Mouse (Mus musculus) limb, embryonic 11.5 days (tissue): ENCODE results near the gene Mcrs1. TPM values are rescaled to one million over a fixed set of nuclear protein-coding genes. Genes with fewer than 3 reads are reported as not detected.
A peak's percentile ranks its signal among the peaks of the same experiment; 100 is the strongest.

Experiments used
- ATAC-seq: fragments of 200-750 bp; cut with Nextera tagmentation; 2 replicates; pipeline ENCODE4 v1.8.0; 2017; ENCODE audit warnings: low read depth; ENCODE audit not compliant: insufficient number of reproducible peaks, low FRiP score, low TSS enrichment
- DNase-seq: peaks from one replicate; pipeline ENCODE4 v3.0.0-alpha.2; 2015; ENCODE audit warnings: low spot score
- H3K27ac ChIP-seq: fragments of 300-500 bp; sonication (generic); replicated peaks from 2 replicates; pipeline ENCODE4 v1.5.1; 2014; ENCODE audit warnings: low read depth, mild to moderate bottlenecking, low read length
- H3K27me3 ChIP-seq: fragments of 300-500 bp; sonication (generic); 2 replicates; pipeline ENCODE4 v1.6.1; 2014; ENCODE audit warnings: mild to moderate bottlenecking, low read length, mixed read lengths; ENCODE audit not compliant: control insufficient read depth, insufficient read depth
- H3K36me3 ChIP-seq: fragments of 300-500 bp; sonication (generic); 2 replicates; pipeline ENCODE4 v1.6.1; 2014; ENCODE audit warnings: mild to moderate bottlenecking, low read length, moderate library complexity, mixed read lengths; ENCODE audit not compliant: control insufficient read depth, insufficient read depth
- H3K4me1 ChIP-seq: fragments of 300-500 bp; sonication (generic); 2 replicates; pipeline ENCODE4 v1.6.1; 2014; ENCODE audit warnings: low read length, mixed read lengths; ENCODE audit not compliant: control insufficient read depth, insufficient read depth
- H3K4me2 ChIP-seq: fragments of 300-500 bp; sonication (generic); 2 replicates; pipeline ENCODE4 v1.6.1; 2014; ENCODE audit warnings: low read depth, mild to moderate bottlenecking, moderate library complexity; ENCODE audit not compliant: severe bottlenecking
- H3K4me3 ChIP-seq: fragments of 300-500 bp; sonication (generic); 2 replicates; pipeline ENCODE4 v1.5.1; 2014; ENCODE audit warnings: low read depth, low read length
- H3K9ac ChIP-seq: fragments of 300-500 bp; sonication (generic); 2 replicates; pipeline ENCODE4 v1.6.1; 2014; ENCODE audit warnings: mild to moderate bottlenecking, low read length
- H3K9me3 ChIP-seq: fragments of 300-500 bp; sonication (generic); 2 replicates; pipeline ENCODE4 v1.6.1; 2016; ENCODE audit warnings: low read length; ENCODE audit not compliant: control insufficient read depth
- WGBS: fragments of 180-500 bp; shearing (Covaris S2); extraction: QIAGEN DNeasy Blood & Tissue Kit; methylation state at CpG from one replicate; pipeline ENCODE4 v1.1.7; 2014; 5-methylcytosine and 5-hydroxymethylcytosine counted together
- polyA plus RNA-seq: library from polyadenylated mRNA; unstranded; fragments of >200 nt; fragmentation: Nextera tagmentation; extraction: Ambion mirVana; gene quantifications from 2 replicates; pipeline ENCODE4 v1.2.1, GENCODE M21; 2014

Mcrs1 gene
- polyA plus RNA-seq, 1 experiment from 2014 or later, result 168 TPM

GRCm38 (mm10) chr15:99225081-99225810, 26.5 kb downstream of the Mcrs1 start:
- no peak overlapping the region for H3K27ac ChIP-seq
- H3K27me3 ChIP-seq, result peaks cover 69% of the 10 kb centered on the region
- under 1% methylated on average over 22 of the region's 22 CpGs for WGBS
- H3K4me1 ChIP-seq, result peaks cover 25% of the 10 kb centered on the region
- peak overlapping the region; percentile 28; the same call in 1 of the 2 replicates for H3K4me3 ChIP-seq
- ATAC-seq (no peak), DNase-seq (peak; percentile 58)
- no peak overlapping the region for H3K9ac ChIP-seq
- H3K36me3 ChIP-seq, result no peaks in the 10 kb centered on the region
- H3K4me2 ChIP-seq, result no peak overlapping the region; the same call in 1 of the 2 replicates
- no peaks in the 10 kb centered on the region for H3K9me3 ChIP-seq

GRCm38 (mm10) chr15:99224208-99224911, 27.4 kb downstream of the Mcrs1 start, which contains the start of gene Kcnh3:
Gene Kcnh3, plus strand, starts transcription at chr15:99224861.
- no peak for DNase-seq

GRCm38 (mm10) chr15:99223585-99224207, 28.1 kb downstream of the Mcrs1 start:
- DNase-seq, result peak; percentile 72
- H3K27ac ChIP-seq, result no peak overlapping the region
- H3K4me1 ChIP-seq, result peaks cover 33% of the 10 kb centered on the region

More at GRCm38 (mm10) chr15:99224208-99224911, 27.4 kb downstream of the Mcrs1 start, which contains the start of gene Kcnh3:
- peaks cover 30% of the 10 kb centered on the region for H3K4me1 ChIP-seq
- ATAC-seq, result no peak
- H3K9ac ChIP-seq, result peak within 1 kb of the TSS; percentile 9; the same call in 1 of the 2 replicates
- peak within 1 kb of the TSS; percentile 28 for H3K4me3 ChIP-seq
- H3K4me2 ChIP-seq, result peak within 1 kb of the TSS; percentile 41
- no peak within 1 kb of the TSS for H3K27ac ChIP-seq
- H3K27me3 ChIP-seq, result peaks cover 69% of the 10 kb centered on the region
- H3K9me3 ChIP-seq, result no peaks in the 10 kb centered on the region
- WGBS, result under 1% methylated on average over 64 of the region's 66 CpGs
- no peaks in the 10 kb centered on the region for H3K36me3 ChIP-seq

GRCm38 (mm10) chr15:99222794-99223584, 28.8 kb downstream of the Mcrs1 start:
- ATAC-seq, result no peak
- Histone ChIP-seq H3K4me2 (peak overlapping the region; percentile 41; the same call in 1 of the 2 replicates), H3K9ac (no peak overlapping the region), H3K4me1 (peaks cover 33% of the 10 kb centered on the region), H3K9me3 (no peaks in the 10 kb centered on the region), H3K36me3 (no peaks in the 10 kb centered on the region), H3K27me3 (peaks cover 60% of the 10 kb centered on the region), H3K4me3 (peak overlapping the region; percentile 28), H3K27ac (no peak overlapping the region)
- DNase-seq, result no peak
- WGBS, result 9% methylated on average over 18 of the region's 18 CpGs

More at GRCm38 (mm10) chr15:99223585-99224207, 28.1 kb downstream of the Mcrs1 start:
- Histone ChIP-seq H3K4me2 (peak overlapping the region; percentile 41), H3K9me3 (no peaks in the 10 kb centered on the region), H3K36me3 (no peaks in the 10 kb centered on the region), H3K27me3 (peaks cover 66% of the 10 kb centered on the region), H3K9ac (peak overlapping the region; percentile 5; the same call in 1 of the 2 replicates), H3K4me3 (peak overlapping the region; percentile 28)
- under 1% methylated on average over 31 of the region's 46 CpGs for WGBS
- no peak for ATAC-seq

- 4% methylated on average over 8 of the region's 8 CpGs for WGBS
- Histone ChIP-seq H3K36me3 (no peaks in the 10 kb centered on the region), H3K4me3 (no peak overlapping the region), H3K27me3 (peaks cover 47% of the 10 kb centered on the region), H3K9me3 (no peaks in the 10 kb centered on the region), H3K9ac (no peak overlapping the region), H3K4me1 (peaks cover 33% of the 10 kb centered on the region), H3K4me2 (peak overlapping the region; percentile 8; the same call in 1 of the 2 replicates), H3K27ac (no peak overlapping the region)
- peak; percentile 74 for ATAC-seq
- DNase-seq, result peak; percentile 79
Measured at GRCm38 (mm10) chr15:99221315-99221952, 30.3 kb downstream of the Mcrs1 start.

GRCm38 (mm10) chr15:99217630-99218029, 34.1 kb downstream of the Mcrs1 start:
- H3K4me3 ChIP-seq, result no peak overlapping the region
- ATAC-seq (no peak), DNase-seq (no peak)
- no peak overlapping the region for H3K4me2 ChIP-seq
- H3K4me1 ChIP-seq, result peaks cover 16% of the 10 kb centered on the region
- peaks cover 10% of the 10 kb centered on the region for H3K27me3 ChIP-seq
- no peak overlapping the region for H3K27ac ChIP-seq
- no peak overlapping the region for H3K9ac ChIP-seq
- H3K36me3 ChIP-seq, result peaks cover 2% of the 10 kb centered on the region
- no peaks in the 10 kb centered on the region for H3K9me3 ChIP-seq
- 88% methylated on average over 4 of the region's 4 CpGs for WGBS

GRCm38 (mm10) chr15:99215741-99216463, 35.9 kb downstream of the Mcrs1 start:
- peaks cover 16% of the 10 kb centered on the region for H3K36me3 ChIP-seq
- H3K27me3 ChIP-seq, result no peaks in the 10 kb centered on the region
- DNase-seq, result no peak
- no peak for ATAC-seq
- no peak overlapping the region for H3K9ac ChIP-seq
- 84% methylated on average over 11 of the region's 11 CpGs for WGBS
- H3K4me3 ChIP-seq, result no peak overlapping the region
- no peaks in the 10 kb centered on the region for H3K9me3 ChIP-seq
- peaks cover 8% of the 10 kb centered on the region; the same call in 1 of the 2 replicates for H3K4me1 ChIP-seq
- H3K27ac ChIP-seq, result no peak overlapping the region
- H3K4me2 ChIP-seq, result no peak overlapping the region
